Mouse (Mus musculus) myocyte (in vitro differentiated cells): ENCODE results near the gene Tspan17. TPM values are rescaled to one million over a fixed set of nuclear protein-coding genes. Genes with fewer than 3 reads are reported as not detected.
A peak's percentile ranks its signal among the peaks of the same experiment; 100 is the strongest.

Experiments used
- H3K27me3 ChIP-seq: one replicate; pipeline ENCODE4 v1.6.1; 2011; ENCODE audit not compliant: control insufficient read depth, insufficient read depth, insufficient read length
- H3K36me3 ChIP-seq: one replicate; pipeline ENCODE4 v1.6.1; 2011; ENCODE audit not compliant: control insufficient read depth, insufficient read depth
- H3K4me2 ChIP-seq: one replicate; pipeline ENCODE4 v1.6.1; 2011; ENCODE audit warnings: low read depth, control low read depth
- H3K4me3 ChIP-seq: one replicate; pipeline ENCODE4 v1.5.1; 2011; ENCODE audit warnings: mild to moderate bottlenecking, control low read depth, moderate library complexity
- H3K79me2 ChIP-seq: one replicate; pipeline ENCODE4 v1.6.1; 2011; ENCODE audit not compliant: control insufficient read depth, insufficient read depth
- H3ac ChIP-seq: one replicate; pipeline ENCODE4 v1.6.1; 2011; ENCODE audit not compliant: control insufficient read depth, insufficient read length
- CEBPB ChIP-seq: IDR thresholded peaks from 2 replicates; pipeline ENCODE4 v1.6.1; 2011; ENCODE audit warnings: mild to moderate bottlenecking, moderate library complexity; ENCODE audit not compliant: poor library complexity, insufficient read depth, severe bottlenecking
- E2F4 ChIP-seq: IDR thresholded peaks from one replicate; pipeline ENCODE4 v1.6.1; 2011; ENCODE audit warnings: mild to moderate bottlenecking, control low read depth, moderate library complexity; ENCODE audit not compliant: insufficient read depth
- MAX ChIP-seq: IDR thresholded peaks from one replicate; pipeline ENCODE4 v1.6.1; 2011; ENCODE audit warnings: low read depth, mild to moderate bottlenecking, control low read depth
- MYOD1 ChIP-seq, 3 experiments: IDR thresholded peaks; one replicate each; pipeline ENCODE4 v1.6.1; 2011; ENCODE audit warnings: control low read depth in 2 of 3, low read depth in 2 of 3, mild to moderate bottlenecking in 2 of 3, moderate library complexity in 1 of 3; ENCODE audit not compliant: insufficient read length in 2 of 3, control insufficient read depth in 1 of 3
- MYOG ChIP-seq, 3 experiments: IDR thresholded peaks; one replicate each; pipeline ENCODE4 v1.6.1; 2011; ENCODE audit warnings: control low read depth in 2 of 3, low read depth in 2 of 3, mild to moderate bottlenecking in 2 of 3; ENCODE audit not compliant: insufficient read length in 2 of 3, control insufficient read depth in 1 of 3, insufficient read depth in 1 of 3
- POLR2A ChIP-seq: IDR thresholded peaks from one replicate; pipeline ENCODE4 v1.6.1; 2011; ENCODE audit warnings: low read depth, mild to moderate bottlenecking, control low read depth, moderate library complexity; ENCODE audit not compliant: insufficient read length
- POLR2AphosphoS2 ChIP-seq: IDR thresholded peaks from one replicate; pipeline ENCODE4 v1.6.1; 2011; ENCODE audit warnings: low read depth, control low read depth; ENCODE audit not compliant: insufficient read length
- REST ChIP-seq: IDR thresholded peaks from one replicate; pipeline ENCODE4 v1.6.1; 2011; ENCODE audit warnings: mild to moderate bottlenecking, control low read depth, moderate library complexity; ENCODE audit not compliant: insufficient read depth, insufficient read length
- SRF ChIP-seq: IDR thresholded peaks from one replicate; pipeline ENCODE4 v1.6.1; 2011; ENCODE audit warnings: low read depth; ENCODE audit not compliant: control insufficient read depth, insufficient read length
- TCF12 ChIP-seq: IDR thresholded peaks from one replicate; pipeline ENCODE4 v1.6.1; 2011; ENCODE audit warnings: mild to moderate bottlenecking, control low read depth; ENCODE audit not compliant: poor library complexity, insufficient read depth, severe bottlenecking
- TCF3 ChIP-seq: IDR thresholded peaks from one replicate; pipeline ENCODE4 v1.6.1; 2011; ENCODE audit warnings: low read depth, control low read depth; ENCODE audit not compliant: insufficient read length
- USF1 ChIP-seq: IDR thresholded peaks from one replicate; pipeline ENCODE4 v1.6.1; 2011; ENCODE audit warnings: low read depth, mild to moderate bottlenecking, control low read depth, moderate library complexity
- polyA plus RNA-seq: library from polyadenylated mRNA; unstranded; fragments of >200 nt; fragmentation: generic; extraction: Trizol; gene quantifications from one replicate; pipeline ENCODE4 v1.2.1, GENCODE M21; 2012; ENCODE audit warnings: missing spikeins

Gene Tspan17
- polyA plus RNA-seq, result 65.3 TPM

- peaks cover 6% of the 10 kb centered on the region for H3K36me3 ChIP-seq
- no peaks in the 10 kb centered on the region for H3K79me2 ChIP-seq
- H3K27me3 ChIP-seq, result peaks cover 10% of the 10 kb centered on the region
- peak within 1 kb of the TSS; percentile 16 for H3ac ChIP-seq
- no peak for TF ChIP-seq POLR2A
- TF ChIP-seq MYOG (IDR thresholded peaks at IDR 0.05; ENCODE audit: control insufficient read depth in 1 of 3, insufficient read depth in 1 of 3, insufficient read length in 2 of 3, low read depth in 2 of 3), result peak in 1 of 3 experiments; percentile 60
- no peak for TF ChIP-seq REST
- peak in 1 of 3 experiments; percentile 40 for TF ChIP-seq MYOD1 (IDR thresholded peaks at IDR 0.05; ENCODE audit: control insufficient read depth in 1 of 3, insufficient read length in 2 of 3, low read depth in 2 of 3)
- TF ChIP-seq TCF12, result no peak
- no peak for TF ChIP-seq E2F4
- peak; percentile 57 for TF ChIP-seq SRF
- TF ChIP-seq USF1, result no peak
- TF ChIP-seq CEBPB, result no peak
- TF ChIP-seq TCF3, result no peak
- TF ChIP-seq MAX, result no peak
- TF ChIP-seq POLR2AphosphoS2, result no peak
- peak within 1 kb of the TSS; percentile 90 for H3K4me2 ChIP-seq
- H3K4me3 ChIP-seq, result peak within 1 kb of the TSS; percentile 41
Observed at GRCm38 (mm10) chr13:54788740-54789560, at the start of gene Tspan17. Tspan17 (plus strand) TSS chr13:54789377.

GRCm38 (mm10) chr13:54746110-54746509 is 43.1 kb upstream of the Tspan17 start:
- no peak overlapping the region for H3K4me2 ChIP-seq
- no peaks in the 10 kb centered on the region for H3K36me3 ChIP-seq
- peaks cover 44% of the 10 kb centered on the region for H3K27me3 ChIP-seq
- no peak overlapping the region for H3K4me3 ChIP-seq
- no peak overlapping the region for H3ac ChIP-seq
- H3K79me2 ChIP-seq, result no peaks in the 10 kb centered on the region
- TF ChIP-seq CEBPB, result no peak
- TF ChIP-seq MAX, result no peak
- TF ChIP-seq TCF12, result no peak
- no peak for TF ChIP-seq POLR2AphosphoS2
- no peak for TF ChIP-seq MYOG (IDR thresholded peaks at IDR 0.05; ENCODE audit: control insufficient read depth in 1 of 3, insufficient read depth in 1 of 3, insufficient read length in 2 of 3, low read depth in 2 of 3)
- no peak for TF ChIP-seq TCF3
- no peak for TF ChIP-seq SRF
- no peak for TF ChIP-seq POLR2A
- TF ChIP-seq REST, result no peak
- no peak for TF ChIP-seq E2F4
- TF ChIP-seq USF1, result no peak
- no peak for TF ChIP-seq MYOD1 (IDR thresholded peaks at IDR 0.05; ENCODE audit: control insufficient read depth in 1 of 3, insufficient read length in 2 of 3, low read depth in 2 of 3)

- H3K27me3 ChIP-seq, result peaks cover 39% of the 10 kb centered on the region
- H3ac ChIP-seq, result no peak overlapping the region
- H3K4me2 ChIP-seq, result no peak overlapping the region
- no peak for TF ChIP-seq MYOD1 (IDR thresholded peaks at IDR 0.05; ENCODE audit: control insufficient read depth in 1 of 3, insufficient read length in 2 of 3, low read depth in 2 of 3)
- no peak for TF ChIP-seq MAX
- no peak for TF ChIP-seq POLR2AphosphoS2
- TF ChIP-seq SRF, result no peak
- no peak for TF ChIP-seq MYOG (IDR thresholded peaks at IDR 0.05; ENCODE audit: control insufficient read depth in 1 of 3, insufficient read depth in 1 of 3, insufficient read length in 2 of 3, low read depth in 2 of 3)
- no peak overlapping the region for H3K4me3 ChIP-seq
- H3K36me3 ChIP-seq, result no peaks in the 10 kb centered on the region
- no peaks in the 10 kb centered on the region for H3K79me2 ChIP-seq
Observed at GRCm38 (mm10) chr13:54746896-54747295, 42.3 kb upstream of the Tspan17 start.

DNA sequence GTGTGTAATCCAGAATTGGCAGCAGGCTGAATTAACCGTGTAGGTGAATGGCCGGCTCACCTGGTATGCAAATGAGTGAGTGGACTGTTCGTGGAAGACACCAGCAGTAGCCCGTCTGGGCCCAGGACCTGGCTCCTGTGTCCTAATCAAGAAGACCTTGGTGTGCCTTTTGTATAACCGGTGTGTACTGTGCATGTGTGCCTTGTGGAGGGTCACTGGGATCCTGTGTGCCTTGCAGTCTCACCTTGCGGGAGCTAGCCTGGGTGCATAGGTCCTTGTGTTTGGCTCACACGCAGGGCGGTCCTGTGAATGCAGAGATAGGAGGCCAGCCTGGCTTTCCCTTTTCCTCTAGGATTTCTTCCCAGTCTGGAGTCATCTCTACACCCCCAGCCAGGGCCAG is 41.0 kb upstream of the Tspan17 start:
- H3K36me3 ChIP-seq, result no peaks in the 10 kb centered on the region
- H3K4me2 ChIP-seq, result no peak overlapping the region
- peaks cover 29% of the 10 kb centered on the region for H3K27me3 ChIP-seq
- TF ChIP-seq MYOG (IDR thresholded peaks at IDR 0.05; ENCODE audit: control insufficient read depth in 1 of 3, insufficient read depth in 1 of 3, insufficient read length in 2 of 3, low read depth in 2 of 3), result no peak
- TF ChIP-seq USF1, result no peak
- no peak for TF ChIP-seq CEBPB
- no peak for TF ChIP-seq E2F4
- TF ChIP-seq TCF3, result no peak
- no peaks in the 10 kb centered on the region for H3K79me2 ChIP-seq
- no peak overlapping the region for H3ac ChIP-seq
- H3K4me3 ChIP-seq, result no peak overlapping the region

DNA sequence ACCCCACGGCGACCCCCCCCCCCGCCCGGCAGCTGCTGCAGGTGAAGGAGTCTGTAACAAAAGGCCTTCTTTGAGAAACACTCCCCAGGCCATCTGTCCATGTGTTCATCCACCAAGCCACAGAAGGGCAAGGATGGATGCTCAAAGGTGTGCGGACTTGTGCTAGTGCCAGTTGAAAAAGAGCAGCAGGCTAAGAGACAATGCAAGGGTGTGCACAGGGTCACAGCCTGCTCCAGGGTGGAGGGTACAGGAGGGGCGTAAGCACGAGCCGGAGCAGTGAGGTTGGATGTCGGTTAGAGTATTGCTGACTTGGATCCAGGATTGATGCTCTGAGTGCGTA is 40.5 kb upstream of the Tspan17 start:
- TF ChIP-seq REST (no peak), USF1 (no peak), CEBPB (no peak), MYOG (IDR thresholded peaks at IDR 0.05; ENCODE audit: control insufficient read depth in 1 of 3, insufficient read depth in 1 of 3, insufficient read length in 2 of 3, low read depth in 2 of 3) (no peak)
- no peaks in the 10 kb centered on the region for H3K36me3 ChIP-seq
- H3K4me2 ChIP-seq, result no peak overlapping the region
- H3ac ChIP-seq, result no peak overlapping the region
- H3K4me3 ChIP-seq, result no peak overlapping the region
- H3K79me2 ChIP-seq, result no peaks in the 10 kb centered on the region
- peaks cover 27% of the 10 kb centered on the region for H3K27me3 ChIP-seq
